Mouse (Mus musculus) spleen, adult 2 months (tissue): ENCODE results near the gene Usf1.

Source experiments
- CTCF ChIP-seq: fragments of 200-500 bp; IDR thresholded peaks from 2 replicates; pipeline ENCODE4 v1.5.1; 2011; ENCODE audit warnings: mild to moderate bottlenecking, inconsistent platforms; ENCODE audit not compliant: insufficient read depth, insufficient read length, insufficient replicate concordance; ENCODE audit errors: extremely low read depth
- POLR2A ChIP-seq: fragments of 200-500 bp; IDR thresholded peaks from 2 replicates; pipeline ENCODE4 v1.6.1; 2011; ENCODE audit warnings: low read depth, low read length, inconsistent platforms

DNA sequence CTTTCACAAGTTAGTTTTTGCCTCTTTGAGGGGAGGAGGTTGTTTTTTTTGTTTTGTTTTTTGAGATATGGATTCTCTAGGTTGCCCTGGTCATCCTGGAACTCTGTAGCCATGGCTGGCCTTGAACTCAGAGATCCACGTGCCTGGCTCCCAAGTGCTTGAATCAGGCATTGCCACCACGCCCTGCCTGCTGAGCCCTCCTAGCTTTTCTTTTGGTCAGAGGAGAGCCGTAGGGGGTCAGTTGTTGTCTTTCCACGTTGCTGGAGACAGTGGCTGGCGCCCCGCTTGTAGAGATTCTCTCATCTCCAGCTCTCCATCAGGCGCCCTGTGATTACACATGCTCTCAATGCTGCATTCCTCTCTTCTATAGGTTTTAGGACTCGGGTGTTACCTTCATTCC is 2.5 kb downstream of the Usf1 start:
- no peak for TF ChIP-seq CTCF
- TF ChIP-seq POLR2A = no peak
